Mouse (Mus musculus) stomach, embryonic 16.5 days (tissue): ENCODE measurements around the gene Tmem150b. TPM values are rescaled to one million over a fixed set of nuclear protein-coding genes. Genes with fewer than 3 reads are reported as not detected.

ENCODE experiments used
- ATAC-seq: fragments of 200-750 bp; cut with Nextera tagmentation; 2 replicates; pipeline ENCODE4 v1.8.0; 2017; ENCODE audit warnings: moderate number of reproducible peaks, moderate TSS enrichment; ENCODE audit not compliant: insufficient read depth, low FRiP score
- H3K27ac ChIP-seq: fragments of 300-500 bp; sonication (generic); 2 replicates; pipeline ENCODE4 v1.5.1; 2014; ENCODE audit warnings: low read length
- H3K27me3 ChIP-seq: fragments of 300-500 bp; sonication (generic); 2 replicates; pipeline ENCODE4 v1.6.1; 2014; ENCODE audit warnings: low read length, control low read depth, mixed read lengths; ENCODE audit not compliant: control insufficient read depth, insufficient read depth
- H3K36me3 ChIP-seq: fragments of 300-500 bp; sonication (generic); 2 replicates; pipeline ENCODE4 v1.6.1; 2014; ENCODE audit warnings: low read length; ENCODE audit not compliant: control insufficient read depth, insufficient read depth
- H3K4me1 ChIP-seq: fragments of 300-500 bp; sonication (generic); 2 replicates; pipeline ENCODE4 v1.6.1; 2014; ENCODE audit warnings: low read length, control low read depth, mixed read lengths; ENCODE audit not compliant: control insufficient read depth, insufficient read depth
- H3K4me2 ChIP-seq: fragments of 300-500 bp; sonication (generic); 2 replicates; pipeline ENCODE4 v1.6.1; 2014; ENCODE audit warnings: low read depth, low read length, mixed read lengths
- H3K4me3 ChIP-seq: fragments of 300-500 bp; sonication (generic); replicated peaks from 2 replicates; pipeline ENCODE4 v1.5.1; 2014; ENCODE audit warnings: mild to moderate bottlenecking, low read length
- H3K9ac ChIP-seq: fragments of 300-500 bp; sonication (generic); 2 replicates; pipeline ENCODE4 v1.6.1; 2014; ENCODE audit warnings: low read length
- H3K9me3 ChIP-seq: fragments of 300-500 bp; sonication (generic); replicated peaks from 2 replicates; pipeline ENCODE4 v1.6.1; 2016; ENCODE audit warnings: low read length, control low read depth; ENCODE audit not compliant: control insufficient read depth
- WGBS: fragments of 180-500 bp; shearing (Covaris S2); extraction: QIAGEN DNeasy Blood & Tissue Kit; methylation state at CpG from one replicate; pipeline ENCODE4 v1.1.7; 2014; 5-methylcytosine and 5-hydroxymethylcytosine counted together
- polyA plus RNA-seq: library from polyadenylated mRNA; unstranded; fragments of >200 nt; fragmentation: Nextera tagmentation; extraction: Ambion mirVana; gene quantifications from 2 replicates; pipeline ENCODE4 v1.2.1, GENCODE M21; 2015

The Tmem150b gene
- polyA plus RNA-seq, 1 experiment from 2014 or later = 0.76 TPM

- Histone ChIP-seq H3K4me1 (peaks cover 31% of the 10 kb centered on the region), H3K4me2 (peak overlapping the region; percentile 86), H3K36me3 (no peaks in the 10 kb centered on the region), H3K9me3 (no peaks in the 10 kb centered on the region), H3K27ac (peak overlapping the region; percentile 96; the same call in 1 of the 2 replicates), H3K27me3 (no peaks in the 10 kb centered on the region), H3K4me3 (peak overlapping the region; percentile 83), H3K9ac (peak overlapping the region; percentile 96)
- no peak for ATAC-seq
- 60% methylated on average over 3 of the region's 3 CpGs for WGBS
Observed at GRCm38 (mm10) chr7:4659911-4660443, 65.1 kb downstream of the Tmem150b start.

GRCm38 (mm10) chr7:4658912-4659551, 66.0 kb downstream of the Tmem150b start, which contains the start of gene Ppp6r1:
Gene Ppp6r1 (minus strand): TSS chr7:4659019.
- H3K27ac ChIP-seq = peak within 1 kb of the TSS; percentile 96
- no peaks in the 10 kb centered on the region for H3K36me3 ChIP-seq
- no peaks in the 10 kb centered on the region for H3K9me3 ChIP-seq
- peak within 1 kb of the TSS; percentile 83 for H3K4me3 ChIP-seq
- peak within 1 kb of the TSS; percentile 96 for H3K9ac ChIP-seq
- under 1% methylated on average over 54 of the region's 54 CpGs for WGBS
- peaks cover 31% of the 10 kb centered on the region for H3K4me1 ChIP-seq
- peak within 1 kb of the TSS; percentile 86 for H3K4me2 ChIP-seq
- no peaks in the 10 kb centered on the region for H3K27me3 ChIP-seq
- ATAC-seq = peak; percentile 99

- H3K4me1 ChIP-seq = peaks cover 31% of the 10 kb centered on the region
- under 1% methylated on average over 78 of the region's 78 CpGs for WGBS
- H3K9ac ChIP-seq = peak overlapping the region; percentile 96
- H3K4me3 ChIP-seq = peak overlapping the region; percentile 83
- no peaks in the 10 kb centered on the region for H3K27me3 ChIP-seq
- no peaks in the 10 kb centered on the region for H3K9me3 ChIP-seq
- no peaks in the 10 kb centered on the region for H3K36me3 ChIP-seq
- peak overlapping the region; percentile 86 for H3K4me2 ChIP-seq
- peak; percentile 49 for ATAC-seq
- H3K27ac ChIP-seq = peak overlapping the region; percentile 96
Observed at GRCm38 (mm10) chr7:4658128-4658907, 66.7 kb downstream of the Tmem150b start.

GRCm38 (mm10) chr7:4657521-4658127, 67.4 kb downstream of the Tmem150b start:
- H3K4me1 ChIP-seq = peaks cover 31% of the 10 kb centered on the region
- no peaks in the 10 kb centered on the region for H3K9me3 ChIP-seq
- peak overlapping the region; percentile 96 for H3K27ac ChIP-seq
- WGBS = 29% methylated on average over 9 of the region's 9 CpGs
- H3K36me3 ChIP-seq = no peaks in the 10 kb centered on the region
- peak overlapping the region; percentile 83 for H3K4me3 ChIP-seq
- ATAC-seq = no peak
- H3K27me3 ChIP-seq = no peaks in the 10 kb centered on the region
- H3K9ac ChIP-seq = peak overlapping the region; percentile 96
- peak overlapping the region; percentile 86 for H3K4me2 ChIP-seq

Other genes with a start within 250 kb of the Tmem150b start
- gene Ppp1r12c, start 223.6 kb downstream of the Tmem150b start, polyA plus RNA-seq = 20.3 and 22.3 TPM in 2 replicates
- 26.7 and 111 TPM in 2 replicates for gene Tnnt1, start 208.9 kb downstream of the Tmem150b start, polyA plus RNA-seq
- gene Tnni3, start 201.0 kb downstream of the Tmem150b start, polyA plus RNA-seq = 5.1 and 7.4 TPM in 2 replicates
- 2.2 TPM in 2 replicates for gene Dnaaf3, start 192.8 kb downstream of the Tmem150b start, polyA plus RNA-seq
- 8.5 TPM in 2 replicates for gene Syt5, start 177.7 kb downstream of the Tmem150b start, polyA plus RNA-seq
- 0.92 and 1.0 TPM in 2 replicates for gene Ptprh, start 121.2 kb downstream of the Tmem150b start, polyA plus RNA-seq
- gene Tmem86b, start 93.8 kb downstream of the Tmem150b start, polyA plus RNA-seq = 2.3 and 3.4 TPM in 2 replicates
- gene Ppp6r1, start 66.2 kb downstream of the Tmem150b start, polyA plus RNA-seq = 2.8 and 3.8 TPM in 2 replicates
- gene Hspbp1, start 40.2 kb downstream of the Tmem150b start, polyA plus RNA-seq = 77.2 and 88.0 TPM in 2 replicates
- 0.86 and 0.88 TPM in 2 replicates for gene Brsk1, start 34.6 kb downstream of the Tmem150b start, polyA plus RNA-seq
- 59.6 and 64.3 TPM in 2 replicates for gene Kmt5c, start 14.9 kb upstream of the Tmem150b start, polyA plus RNA-seq
- 61.4 and 70.0 TPM in 2 replicates for gene Cox6b2, start 27.8 kb upstream of the Tmem150b start, polyA plus RNA-seq
- not detected in 2 replicates for gene Fam71e2, start 46.1 kb upstream of the Tmem150b start, polyA plus RNA-seq
- gene Il11, start 57.6 kb upstream of the Tmem150b start, polyA plus RNA-seq = 0.22 and 0.26 TPM in 2 replicates
- 0.72 and 0.79 TPM in 2 replicates for gene Tmem190, start 57.7 kb upstream of the Tmem150b start, polyA plus RNA-seq
- 21.2 and 21.7 TPM in 2 replicates for gene Tmem238, start 64.4 kb upstream of the Tmem150b start, polyA plus RNA-seq
- gene Rpl28, start 67.6 kb upstream of the Tmem150b start, polyA plus RNA-seq = 255 and 322 TPM in 2 replicates
- 204 and 212 TPM in 2 replicates for gene Ube2s, start 87.3 kb upstream of the Tmem150b start, polyA plus RNA-seq
- 0.26 and 0.49 TPM in 2 replicates for gene Shisa7, start 119.4 kb upstream of the Tmem150b start, polyA plus RNA-seq
- 16.7 and 17.6 TPM in 2 replicates for gene Isoc2b, start 145.0 kb upstream of the Tmem150b start, polyA plus RNA-seq
- gene Isoc2a, start 151.9 kb upstream of the Tmem150b start, polyA plus RNA-seq = 1.1 and 1.5 TPM in 2 replicates
- gene Gm36210, start 181.3 kb upstream of the Tmem150b start, polyA plus RNA-seq = 0.10 TPM in 1 of 2 replicates, not detected in the other
- gene Zfp628, start 190.0 kb upstream of the Tmem150b start, polyA plus RNA-seq = 2.1 and 2.3 TPM in 2 replicates
- 3.0 and 4.0 TPM in 2 replicates for gene Nat14, start 196.8 kb upstream of the Tmem150b start, polyA plus RNA-seq
- 3.4 and 3.5 TPM in 2 replicates for gene Ssc5d, start 200.5 kb upstream of the Tmem150b start, polyA plus RNA-seq
- 0.26 and 0.47 TPM in 2 replicates for gene Sbk2, start 239.2 kb upstream of the Tmem150b start, polyA plus RNA-seq
- 0.11 TPM in 1 of 2 replicates, not detected in the other for gene Sbk3, start 245.9 kb upstream of the Tmem150b start, polyA plus RNA-seq